Mouse (Mus musculus) midbrain, embryonic 12.5 days (tissue): ENCODE results near the gene Kctd11. TPM values are rescaled to one million over a fixed set of nuclear protein-coding genes. Genes with fewer than 3 reads are reported as not detected.

Experiments
- ATAC-seq: fragments of 200-750 bp; cut with Nextera tagmentation; 2 replicates; pipeline ENCODE4 v1.8.0; 2017; ENCODE audit warnings: low read depth, moderate TSS enrichment, moderate library complexity; ENCODE audit not compliant: low FRiP score
- H3K27ac ChIP-seq: fragments of 300-500 bp; sonication (generic); replicated peaks from 2 replicates; pipeline ENCODE4 v1.5.1; 2016; ENCODE audit warnings: mild to moderate bottlenecking
- H3K27me3 ChIP-seq: fragments of 300-500 bp; sonication (generic); 2 replicates; pipeline ENCODE4 v1.6.1; 2016; ENCODE audit warnings: mild to moderate bottlenecking
- H3K36me3 ChIP-seq: fragments of 300-500 bp; sonication (generic); 2 replicates; pipeline ENCODE4 v1.6.1; 2016
- H3K4me1 ChIP-seq: fragments of 300-500 bp; sonication (generic); 2 replicates; pipeline ENCODE4 v1.6.1; 2016
- H3K4me2 ChIP-seq: fragments of 300-500 bp; sonication (generic); replicated peaks from 2 replicates; pipeline ENCODE4 v1.6.1; 2016; ENCODE audit warnings: mild to moderate bottlenecking, moderate library complexity
- H3K4me3 ChIP-seq: fragments of 300-500 bp; sonication (generic); 2 replicates; pipeline ENCODE4 v1.5.1; 2016; ENCODE audit warnings: mild to moderate bottlenecking
- H3K9ac ChIP-seq: fragments of 300-500 bp; sonication (generic); replicated peaks from 2 replicates; pipeline ENCODE4 v1.6.1; 2016; ENCODE audit warnings: mild to moderate bottlenecking, moderate library complexity
- H3K9me3 ChIP-seq: fragments of 300-500 bp; sonication (generic); 2 replicates; pipeline ENCODE4 v1.6.1; 2016; ENCODE audit warnings: mild to moderate bottlenecking
- WGBS: fragments of 180-500 bp; shearing (Covaris S2); methylation state at CpG from one replicate; pipeline ENCODE4 v1.1.7; 2016; 5-methylcytosine and 5-hydroxymethylcytosine counted together
- polyA plus RNA-seq: library from polyadenylated mRNA; unstranded; fragments of >200 nt; fragmentation: Nextera tagmentation; extraction: Ambion mirVana; gene quantifications from 2 replicates; pipeline ENCODE4 v1.2.1, GENCODE M21; 2016

Kctd11 gene
- polyA plus RNA-seq, 1 experiment from 2014 or later: 3.3 TPM

- WGBS: 87% methylated on average over 10 of the region's 10 CpGs
Measured at GRCm38 (mm10) chr11:69854680-69855079, 26.5 kb downstream of the Kctd11 start.

DNA sequence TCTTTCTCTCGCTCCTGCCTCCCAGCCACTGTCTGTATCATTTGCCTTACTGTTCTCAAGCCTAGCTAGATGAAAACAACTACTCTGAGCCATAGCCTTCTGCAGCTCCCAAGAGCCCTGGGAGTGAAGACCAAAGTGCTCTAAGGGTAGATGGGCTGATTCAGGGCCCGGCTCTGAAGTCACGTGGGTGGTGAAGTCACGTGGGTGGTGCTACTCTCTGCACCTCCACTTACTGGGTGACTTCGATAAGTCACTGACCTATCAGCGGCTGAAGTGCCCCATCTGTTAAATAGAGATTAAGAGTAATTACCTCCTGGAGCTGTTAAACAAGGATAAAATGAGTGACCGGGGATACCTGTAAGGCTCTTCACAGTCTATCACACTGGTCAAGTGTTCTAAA is 27.2 kb downstream of the Kctd11 start:
- Histone ChIP-seq H3K36me3 (peaks cover 33% of the 10 kb centered on the region), H3K9ac (no peak overlapping the region), H3K4me2 (no peak overlapping the region), H3K4me1 (0 out of 2 replicates have a peak, but pooled peaks cover 7% of the 10 kb centered on the region), H3K9me3 (no peaks in the 10 kb centered on the region), H3K27me3 (peaks cover 20% of the 10 kb centered on the region), H3K27ac (0 out of 2 replicates have a peak overlapping the region, but pooled peaks have one; percentile 2), H3K4me3 (no peak overlapping the region)
- WGBS: 80% methylated on average over 7 of the region's 7 CpGs
- no peak for ATAC-seq

More at GRCm38 (mm10) chr11:69854680-69855079, 26.5 kb downstream of the Kctd11 start:
- Histone ChIP-seq H3K9ac (no peak overlapping the region), H3K4me2 (no peak overlapping the region), H3K4me3 (no peak overlapping the region), H3K4me1 (0 out of 2 replicates have a peak, but pooled peaks cover 7% of the 10 kb centered on the region), H3K27me3 (peaks cover 27% of the 10 kb centered on the region), H3K27ac (0 out of 2 replicates have a peak overlapping the region, but pooled peaks have one; percentile 35), H3K9me3 (no peaks in the 10 kb centered on the region), H3K36me3 (peaks cover 26% of the 10 kb centered on the region)
- no peak for ATAC-seq

GRCm38 (mm10) chr11:69850754-69851153 is 30.5 kb downstream of the Kctd11 start:
- Histone ChIP-seq H3K27me3 (0 out of 2 replicates have a peak, but pooled peaks cover 3% of the 10 kb centered on the region), H3K9me3 (no peaks in the 10 kb centered on the region), H3K36me3 (peaks cover 46% of the 10 kb centered on the region), H3K27ac (no peak overlapping the region), H3K4me3 (no peak overlapping the region), H3K4me1 (peaks cover 25% of the 10 kb centered on the region), H3K4me2 (no peak overlapping the region), H3K9ac (no peak overlapping the region)
- ATAC-seq: no peak
- WGBS: 81% methylated on average over 8 of the region's 8 CpGs

- H3K9me3 ChIP-seq: no peaks in the 10 kb centered on the region
- no peak overlapping the region for H3K9ac ChIP-seq
- 96% methylated on average over 15 of the region's 15 CpGs for WGBS
- H3K36me3 ChIP-seq: peaks cover 46% of the 10 kb centered on the region
- peaks cover 32% of the 10 kb centered on the region for H3K4me1 ChIP-seq
- no peaks in the 10 kb centered on the region for H3K27me3 ChIP-seq
- no peak for ATAC-seq
- no peak overlapping the region for H3K4me2 ChIP-seq
- no peak overlapping the region for H3K4me3 ChIP-seq
- no peak overlapping the region for H3K27ac ChIP-seq
Measured at GRCm38 (mm10) chr11:69849884-69850283, 31.3 kb downstream of the Kctd11 start.

- H3K36me3 ChIP-seq: peaks cover 46% of the 10 kb centered on the region
- ATAC-seq: no peak
- peaks cover 32% of the 10 kb centered on the region for H3K4me1 ChIP-seq
- WGBS: 93% methylated on average over 9 of the region's 9 CpGs
- H3K4me2 ChIP-seq: no peak overlapping the region
- H3K27me3 ChIP-seq: no peaks in the 10 kb centered on the region
- no peak overlapping the region for H3K27ac ChIP-seq
- no peaks in the 10 kb centered on the region for H3K9me3 ChIP-seq
- H3K9ac ChIP-seq: no peak overlapping the region
- no peak overlapping the region for H3K4me3 ChIP-seq
Measured at GRCm38 (mm10) chr11:69849128-69849527, 32.1 kb downstream of the Kctd11 start.

GRCm38 (mm10) chr11:69848021-69848420 is 33.2 kb downstream of the Kctd11 start:
- 0 out of 2 replicates have a peak overlapping the region, but pooled peaks have one; percentile 1 for H3K27ac ChIP-seq

DNA sequence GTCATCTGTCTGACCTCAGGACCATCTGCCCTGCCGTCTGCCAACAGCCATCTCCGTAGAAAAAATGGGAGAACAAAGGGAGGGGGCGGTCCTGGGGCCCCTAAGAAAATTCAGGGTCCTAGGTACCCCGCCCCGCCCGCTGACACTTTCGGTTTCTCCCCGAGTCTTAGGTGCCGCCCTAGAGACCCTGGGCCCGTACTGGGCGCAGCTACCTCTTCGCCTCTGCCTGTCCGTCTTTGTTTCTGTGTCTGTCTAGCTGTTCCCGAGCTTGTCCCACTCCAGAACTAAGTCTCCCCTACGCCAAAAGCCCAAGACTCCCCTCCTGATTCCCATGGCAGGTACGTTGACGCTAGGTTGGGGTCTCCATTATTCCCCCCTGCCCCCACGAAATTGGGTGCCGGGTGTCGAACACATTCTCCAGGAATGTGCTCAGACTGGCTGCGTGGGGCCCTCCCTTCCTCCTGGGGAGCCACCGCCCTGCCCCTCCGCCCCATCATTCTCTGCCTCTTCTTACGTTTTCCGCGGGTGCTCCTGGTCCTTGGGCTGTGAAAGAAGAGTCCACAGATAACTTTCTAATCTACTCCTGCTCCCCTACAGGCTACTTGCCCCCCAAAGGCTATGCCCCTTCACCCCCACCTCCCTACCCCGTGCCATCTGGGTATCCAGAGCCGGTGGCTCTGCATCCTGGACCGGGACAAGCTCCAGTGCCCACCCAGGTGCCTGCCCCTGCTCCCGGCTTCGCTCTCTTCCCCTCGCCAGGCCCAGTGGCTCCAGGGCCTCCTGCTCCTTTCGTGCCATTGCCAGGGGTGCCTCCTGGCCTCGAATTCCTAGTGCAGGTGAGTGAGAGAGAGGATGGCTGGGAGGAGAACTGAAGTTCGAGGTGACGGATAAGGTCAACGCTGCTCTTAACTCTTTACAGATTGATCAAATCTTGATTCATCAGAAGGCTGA is 34.2 kb downstream of the Kctd11 start:
- H3K9me3 ChIP-seq: no peaks in the 10 kb centered on the region
- WGBS: 13% methylated on average over 36 of the region's 37 CpGs
- peaks cover 43% of the 10 kb centered on the region for H3K36me3 ChIP-seq
- peak; percentile 35 for ATAC-seq
- H3K4me3 ChIP-seq: peak overlapping the region; percentile 75
- H3K4me2 ChIP-seq: peak overlapping the region; percentile 70
- H3K4me1 ChIP-seq: peaks cover 32% of the 10 kb centered on the region
- H3K27me3 ChIP-seq: no peaks in the 10 kb centered on the region
- H3K27ac ChIP-seq: peak overlapping the region; percentile 95
- peak overlapping the region; percentile 84 for H3K9ac ChIP-seq

More at GRCm38 (mm10) chr11:69848021-69848420, 33.2 kb downstream of the Kctd11 start:
- H3K36me3 ChIP-seq: peaks cover 46% of the 10 kb centered on the region
- H3K4me2 ChIP-seq: peak overlapping the region; percentile 70
- H3K9me3 ChIP-seq: no peaks in the 10 kb centered on the region
- H3K9ac ChIP-seq: 0 out of 2 replicates have a peak overlapping the region, but pooled peaks have one; percentile 84
- ATAC-seq: no peak
- 95% methylated on average over 6 of the region's 6 CpGs for WGBS
- H3K27me3 ChIP-seq: no peaks in the 10 kb centered on the region
- peaks cover 32% of the 10 kb centered on the region for H3K4me1 ChIP-seq
- H3K4me3 ChIP-seq: peak overlapping the region; percentile 75; the same call in 1 of the 2 replicates

DNA sequence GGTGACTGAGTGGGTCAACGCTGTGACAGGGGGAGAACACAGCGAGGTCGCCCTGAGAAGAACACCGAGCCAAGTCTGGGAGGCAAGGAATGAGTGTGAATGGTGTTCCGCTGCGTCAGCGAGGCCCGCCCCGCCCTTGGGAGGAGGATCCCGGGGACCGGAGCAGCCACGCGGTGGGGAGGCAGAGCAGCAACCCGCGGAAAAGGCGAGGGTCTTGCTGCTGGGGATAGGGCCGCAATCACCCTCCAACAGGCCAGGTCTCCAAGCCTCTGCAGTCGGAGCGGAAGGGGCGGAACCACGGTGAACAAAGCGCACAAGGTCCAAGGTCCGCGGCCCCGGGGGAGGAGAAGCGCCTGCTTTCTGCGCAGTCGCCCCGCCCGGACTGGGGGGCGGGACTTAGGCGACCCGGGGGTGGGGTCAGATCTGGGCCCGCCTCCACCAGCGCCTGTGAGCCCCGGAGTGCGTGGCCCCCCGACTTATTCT is 35.0 kb downstream of the Kctd11 start, which contains the start of gene Plscr3:
Gene Plscr3 (plus strand): TSS at position 179 of the 483 bp plus-strand sequence.
- WGBS: 1% methylated on average over 33 of the region's 38 CpGs
- Histone ChIP-seq H3K27me3 (no peaks in the 10 kb centered on the region), H3K4me1 (peaks cover 32% of the 10 kb centered on the region), H3K9ac (peak within 1 kb of the TSS; percentile 84), H3K4me2 (peak within 1 kb of the TSS; percentile 70), H3K27ac (peak within 1 kb of the TSS; percentile 95), H3K9me3 (no peaks in the 10 kb centered on the region), H3K4me3 (peak within 1 kb of the TSS; percentile 75), H3K36me3 (peaks cover 35% of the 10 kb centered on the region)
- peak; percentile 94 for ATAC-seq

- peak overlapping the region; percentile 60 for H3K9ac ChIP-seq
- H3K4me3 ChIP-seq: peak overlapping the region; percentile 82
- peaks cover 40% of the 10 kb centered on the region for H3K4me1 ChIP-seq
- peak overlapping the region; percentile 96 for H3K4me2 ChIP-seq
- peak overlapping the region; percentile 93 for H3K27ac ChIP-seq
- peaks cover 3% of the 10 kb centered on the region for H3K27me3 ChIP-seq
- WGBS: 0% methylated on average over 7 of the region's 7 CpGs
- ATAC-seq: peak; percentile 3; the same call in 1 of the 2 replicates
- H3K9me3 ChIP-seq: no peaks in the 10 kb centered on the region
- peaks cover 3% of the 10 kb centered on the region for H3K36me3 ChIP-seq
Measured at GRCm38 (mm10) chr11:69838714-69839104, 42.5 kb downstream of the Kctd11 start.

DNA sequence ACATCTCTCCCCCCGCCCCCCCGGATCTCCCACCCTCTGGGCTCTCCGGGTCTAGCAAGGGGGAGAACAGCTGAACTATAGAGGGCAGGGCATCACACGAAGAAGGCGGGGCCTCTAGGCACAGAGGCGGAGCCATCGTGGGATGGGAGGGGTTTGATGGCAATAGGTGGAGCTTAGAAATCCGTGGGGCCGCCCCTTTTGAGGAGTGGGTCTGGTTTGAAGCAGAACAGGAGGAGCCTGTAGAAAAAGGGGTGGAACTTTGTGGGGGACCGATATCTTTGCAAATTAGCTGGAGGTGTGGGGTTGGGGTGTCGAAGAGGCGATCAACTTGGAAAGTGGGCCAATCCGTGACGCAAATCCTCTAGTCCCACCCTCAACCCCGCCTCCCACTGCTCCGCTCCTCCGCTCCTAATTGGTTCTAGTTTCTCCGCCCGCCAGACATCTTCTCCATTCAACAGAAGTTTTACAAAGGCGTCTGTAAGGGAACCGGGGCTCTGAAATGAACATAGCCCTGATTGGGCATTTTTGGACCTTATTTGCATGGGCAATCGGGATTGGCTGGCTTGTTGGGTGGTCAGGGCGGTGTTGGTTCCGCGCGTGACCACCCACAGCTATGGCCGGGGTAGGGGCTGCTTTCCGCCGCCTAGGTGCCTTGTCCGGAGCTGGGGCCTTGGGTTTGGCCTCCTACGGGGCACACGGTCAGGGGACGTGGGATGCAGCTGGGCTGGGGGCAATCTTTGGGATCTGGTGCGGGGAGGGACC is 43.1 kb downstream of the Kctd11 start, which contains the start of gene Tmem256:
Gene Tmem256 (plus strand): TSS at position 563 of the 762 bp plus-strand sequence.
- Histone ChIP-seq H3K4me1 (peaks cover 42% of the 10 kb centered on the region), H3K27ac (peak within 1 kb of the TSS; percentile 93), H3K4me2 (peak within 1 kb of the TSS; percentile 96), H3K27me3 (peaks cover 9% of the 10 kb centered on the region), H3K9me3 (no peaks in the 10 kb centered on the region), H3K4me3 (peak within 1 kb of the TSS; percentile 82), H3K36me3 (peaks cover 9% of the 10 kb centered on the region), H3K9ac (peak within 1 kb of the TSS; percentile 86)
- under 1% methylated on average over 34 of the region's 34 CpGs for WGBS
- ATAC-seq: peak; percentile 86

- peak within 1 kb of the TSS; percentile 96 for H3K4me2 ChIP-seq
- ATAC-seq: peak; percentile 55
- peak within 1 kb of the TSS; percentile 86 for H3K9ac ChIP-seq
- H3K4me3 ChIP-seq: peak within 1 kb of the TSS; percentile 82
- peaks cover 9% of the 10 kb centered on the region for H3K27me3 ChIP-seq
- H3K36me3 ChIP-seq: peaks cover 15% of the 10 kb centered on the region
- peak within 1 kb of the TSS; percentile 93 for H3K27ac ChIP-seq
- WGBS: under 1% methylated on average over 32 of the region's 32 CpGs
- H3K9me3 ChIP-seq: no peaks in the 10 kb centered on the region
- peaks cover 42% of the 10 kb centered on the region for H3K4me1 ChIP-seq
Measured at GRCm38 (mm10) chr11:69837604-69837951, 43.6 kb downstream of the Kctd11 start, which contains the start of gene Nlgn2. Nlgn2 (minus strand) TSS chr11:69837784.
